Mouse (Mus musculus): ENCODE data around the gene Ntsr2.

DNA sequence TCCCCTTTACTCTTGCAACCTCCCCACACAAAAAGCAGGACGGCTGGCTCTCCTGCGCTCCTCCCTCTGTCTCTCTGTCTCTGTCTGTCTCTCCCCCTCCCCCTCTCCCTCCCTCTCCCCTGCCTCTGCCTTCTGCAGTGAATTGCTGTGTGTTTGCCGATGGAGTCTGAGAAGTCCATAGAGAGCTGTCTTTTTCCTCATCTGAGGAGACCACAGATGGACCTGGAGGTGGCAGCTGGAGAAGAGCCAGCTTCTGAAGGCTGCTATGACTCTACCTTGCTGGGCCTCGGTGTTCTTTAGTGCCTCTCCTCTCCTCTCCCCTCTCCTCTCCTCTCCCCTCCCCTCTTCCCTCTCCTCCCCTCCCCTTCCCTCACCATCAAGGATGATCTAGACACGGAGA is 47.6 kb upstream of the Ntsr2 start:
- TF ChIP-seq CTCF (IDR thresholded peaks at IDR 0.05; ENCODE audit: control insufficient read depth, insufficient read depth, insufficient replicate concordance, low read depth, low read length) (no peak), POLR2A (IDR thresholded peaks at IDR 0.05; ENCODE audit: control insufficient read depth, low read depth, low read length) (no peak)
